Mouse (Mus musculus) lung, adult 18-20 months (tissue): ENCODE results near the gene Nup188.
A peak's percentile ranks its signal among the peaks of the same experiment; 100 is the strongest.

Source experiments
- DNase-seq, 2 experiments: peaks; one replicate each; pipeline ENCODE4 v3.0.0; 2022; ENCODE audit warnings: mixed read lengths in 2 of 2

Nup188 gene

DNA sequence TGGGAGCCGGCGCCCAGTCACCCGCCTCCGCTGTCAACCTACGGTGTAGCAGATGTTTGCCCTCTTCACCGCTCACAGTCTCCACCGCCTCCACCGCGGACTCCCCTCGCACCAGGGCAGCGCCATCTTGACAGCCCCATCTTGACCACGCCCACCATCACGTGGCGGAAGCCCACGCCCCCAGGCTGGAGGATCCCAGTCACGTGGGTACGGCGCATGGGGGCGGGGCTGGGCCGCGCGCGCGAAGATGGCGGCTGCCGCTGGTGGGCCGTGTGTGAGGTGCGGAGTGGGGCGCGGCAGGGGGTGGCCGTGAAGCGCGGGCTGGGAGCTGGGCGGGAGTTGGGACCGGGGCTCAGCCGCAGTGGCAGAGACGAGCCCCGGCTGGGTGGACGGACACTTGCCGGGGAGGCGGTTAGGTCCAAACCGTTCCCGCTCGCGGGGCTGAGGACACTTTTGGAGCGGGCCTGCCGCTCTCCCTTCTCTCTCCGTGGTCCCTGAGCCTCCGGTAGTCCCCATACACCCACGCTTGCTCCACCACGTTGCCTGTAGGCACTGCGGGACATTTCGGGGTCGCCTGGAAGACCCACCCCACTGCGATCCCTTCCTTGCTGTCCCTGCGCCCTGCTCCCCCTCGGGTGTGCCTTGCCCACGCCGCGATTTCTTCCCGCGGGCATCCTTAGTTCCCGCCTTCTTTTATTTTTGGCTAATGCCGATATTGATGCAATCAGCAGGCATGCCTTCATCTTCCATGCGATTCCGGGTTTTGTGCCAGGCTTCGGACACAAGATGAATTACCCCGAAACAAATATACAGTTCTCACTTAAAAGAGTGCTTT, at the start of gene Nup188, which contains the start of gene Dolk:
TSS of gene Nup188 (plus strand) at position 206 of the 835 bp plus-strand sequence.
TSS of gene Dolk (minus strand) at position 143 of the 835 bp plus-strand sequence.
- DNase-seq: peak; percentile 93 to 95

DNA sequence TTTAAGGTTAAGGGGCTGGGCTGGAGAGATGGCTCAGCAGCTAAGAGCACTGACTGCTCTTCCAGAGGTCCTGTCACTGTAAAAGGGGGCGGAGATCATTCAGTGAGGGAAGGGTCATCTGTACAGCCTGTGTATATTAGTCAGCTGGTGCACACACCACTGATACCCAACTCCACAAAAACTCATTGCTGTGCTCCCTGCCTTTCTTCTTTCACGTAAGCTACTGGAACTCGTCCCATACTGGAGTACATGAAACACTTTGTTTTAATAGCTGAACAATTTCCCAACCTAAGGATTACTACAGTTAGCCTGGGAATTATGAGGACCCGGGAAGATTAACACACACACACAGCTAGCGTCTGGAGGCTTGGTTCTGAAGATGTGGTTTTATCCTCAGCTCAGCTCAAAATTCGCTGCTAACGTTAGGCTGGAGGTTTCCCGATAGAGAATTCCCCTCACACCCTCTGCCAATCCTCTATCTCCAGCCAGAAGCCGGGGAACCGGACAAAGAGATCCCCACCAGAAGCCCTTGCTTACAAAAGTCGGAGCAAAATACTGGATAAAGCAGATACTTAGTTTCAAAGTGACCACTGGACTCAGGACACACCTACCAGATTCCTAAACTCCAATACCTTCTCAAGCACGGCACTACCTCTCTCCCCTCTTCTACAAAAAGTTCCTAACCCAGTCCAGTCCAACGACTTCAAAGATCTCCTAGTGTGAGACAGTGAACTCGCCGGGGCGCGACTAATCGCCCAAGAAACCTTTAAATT, 49.6 kb upstream of the Nup188 start:
- DNase-seq: no peak

- DNase-seq: peak; percentile 100
Observed at GRCm38 (mm10) chr2:30237199-30237880, 48.9 kb upstream of the Nup188 start, which contains the start of gene Lrrc8a. Gene Lrrc8a, plus strand, starts transcription at chr2:30237715.

DNA sequence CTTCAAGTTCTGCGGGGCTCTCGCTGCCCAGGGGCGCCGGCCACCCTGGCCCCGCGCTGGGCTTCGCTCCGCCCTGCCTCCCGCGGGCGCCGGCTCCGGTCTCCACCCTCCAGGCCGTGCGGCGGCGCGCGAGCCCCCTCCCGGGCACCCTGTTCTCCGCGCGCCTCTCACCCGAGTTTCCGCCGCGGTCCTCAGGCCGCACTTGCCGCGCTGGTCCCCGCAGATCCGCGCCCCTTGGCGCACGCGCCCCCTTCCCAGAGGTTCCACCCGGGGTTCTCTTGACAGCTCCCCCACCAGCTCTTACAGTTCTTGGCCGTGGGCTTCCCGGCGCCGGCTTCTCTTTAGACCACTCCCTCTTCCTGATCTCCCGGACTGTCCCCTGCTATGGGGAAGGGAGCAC, 48.3 kb upstream of the Nup188 start:
- DNase-seq: peak; percentile 73

GRCm38 (mm10) chr2:30238906-30239465, 47.2 kb upstream of the Nup188 start:
- no peak for DNase-seq

DNA sequence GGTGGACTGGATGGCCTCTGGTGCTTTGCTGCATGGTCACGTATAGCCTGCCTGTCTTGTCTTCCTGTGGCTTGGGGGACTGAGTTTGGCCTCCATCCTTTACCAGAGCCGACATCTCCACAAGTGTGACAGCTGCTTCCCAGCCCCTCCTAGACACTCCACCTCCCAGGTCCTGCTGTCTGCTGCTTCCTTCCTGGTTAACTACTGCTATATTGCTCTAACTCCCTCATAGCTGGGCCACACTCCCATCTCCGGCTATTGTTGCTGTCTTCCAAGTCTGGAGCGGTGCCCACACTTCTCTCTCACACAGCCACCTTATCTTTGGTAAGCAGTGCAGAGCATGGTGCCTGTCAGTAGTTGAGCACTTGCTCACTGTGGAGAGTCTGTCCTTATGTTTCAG, 46.4 kb upstream of the Nup188 start:
- DNase-seq: peak; percentile 71 to 81

- no peak for DNase-seq
Observed at GRCm38 (mm10) chr2:30240267-30240666, 45.9 kb upstream of the Nup188 start, which contains the start of gene Gm28035. Gene Gm28035, plus strand, starts transcription at chr2:30240567.

DNA sequence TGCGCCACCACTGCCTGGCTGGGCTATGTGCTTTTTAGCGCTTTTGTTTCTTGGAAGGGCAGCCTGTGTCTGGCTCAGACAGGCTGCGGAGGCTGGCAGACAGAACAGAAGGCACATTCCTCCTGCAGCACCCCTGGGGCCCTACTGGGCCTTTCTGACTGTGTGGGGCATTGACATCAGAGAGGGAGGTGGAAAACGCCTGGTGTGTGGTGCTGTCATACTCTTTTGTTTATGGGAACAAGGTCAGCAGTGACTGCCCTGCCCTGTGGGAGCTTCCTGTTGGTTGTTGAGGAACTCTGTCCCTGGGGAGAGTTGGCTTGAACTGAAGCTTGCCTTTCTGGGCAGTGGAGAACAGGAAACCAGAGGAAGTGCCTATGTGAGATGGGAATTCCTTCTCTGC, 43.7 kb upstream of the Nup188 start:
- peak; percentile 86 to 90 for DNase-seq

GRCm38 (mm10) chr2:30243391-30243790, 42.8 kb upstream of the Nup188 start:
- DNase-seq: no peak

DNA sequence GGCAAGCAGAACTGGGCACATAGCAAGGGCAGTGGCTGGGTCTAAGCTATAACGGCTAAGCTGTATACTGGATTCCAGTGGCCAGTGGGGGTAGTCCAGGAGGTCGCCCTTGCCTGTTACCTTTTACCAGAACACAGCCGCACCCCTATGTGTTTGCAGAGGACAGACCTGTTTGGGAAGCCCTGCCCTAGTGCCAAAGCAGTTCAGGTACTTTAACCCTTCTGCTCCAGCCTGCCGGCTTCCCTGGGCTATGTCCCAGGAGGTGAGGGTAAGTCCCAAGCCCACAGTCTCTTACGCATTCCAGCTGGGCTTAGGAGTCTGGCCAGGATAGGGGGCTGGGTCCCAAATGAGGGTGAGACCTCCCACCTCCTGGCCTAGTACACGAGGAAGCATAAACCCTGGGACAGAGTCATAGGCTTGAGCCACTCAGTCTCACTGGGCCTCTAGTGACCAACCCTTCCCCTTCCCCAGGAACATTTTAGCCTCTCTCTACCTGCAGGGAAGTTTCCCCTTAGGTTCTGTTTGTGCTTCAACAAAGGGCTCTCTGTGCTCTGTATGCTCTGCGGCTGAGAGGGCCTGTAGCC, 41.5 kb upstream of the Nup188 start:
- DNase-seq: peak in 1 of 2 experiments; percentile 36

DNA sequence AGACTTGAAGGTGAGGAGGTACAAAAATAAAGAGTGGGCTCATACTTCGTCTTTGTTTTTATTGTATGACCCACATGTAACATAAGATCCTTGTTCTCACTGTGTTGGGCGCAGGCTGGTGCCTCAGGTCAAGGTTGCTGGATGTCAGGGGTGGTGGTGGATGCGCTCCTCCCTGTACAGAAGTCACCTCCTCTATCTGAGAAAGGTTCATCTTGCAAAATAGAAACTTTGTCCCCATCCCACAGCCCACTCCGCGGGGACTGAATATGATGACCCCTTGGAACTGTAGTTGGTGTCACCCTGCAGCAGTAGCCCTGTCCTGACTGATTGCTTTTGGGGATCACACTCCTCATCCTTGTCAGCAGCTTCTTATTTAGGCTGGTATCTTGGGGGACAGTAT, 39.2 kb upstream of the Nup188 start:
- DNase-seq: no peak

GRCm38 (mm10) chr2:30247681-30248080, 38.5 kb upstream of the Nup188 start:
- no peak for DNase-seq

DNA sequence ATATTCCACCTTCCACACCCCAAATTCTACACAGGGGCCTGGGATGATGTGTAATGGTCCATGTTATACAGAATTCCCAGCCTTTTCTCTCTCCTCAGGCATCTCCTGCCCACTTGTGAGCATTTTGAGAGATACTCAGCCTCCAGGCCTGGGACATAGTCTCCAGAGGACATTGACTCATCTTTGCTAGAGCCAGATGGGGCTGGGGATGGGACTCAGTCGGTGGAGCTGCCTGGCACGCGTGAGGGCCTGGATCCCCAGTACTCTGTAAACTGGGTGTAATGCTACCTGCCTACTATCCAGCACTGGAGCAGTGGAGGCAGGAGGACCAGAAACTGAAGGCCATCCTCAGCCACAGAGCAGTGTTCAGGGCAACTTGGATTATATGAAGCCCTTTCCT, 37.0 kb upstream of the Nup188 start:
- DNase-seq: no peak

- DNase-seq: no peak
Observed at GRCm38 (mm10) chr2:30250166-30251128, 35.8 kb upstream of the Nup188 start.

GRCm38 (mm10) chr2:30251417-30252104, 34.6 kb upstream of the Nup188 start:
- DNase-seq: peak; percentile 68 to 71

DNA sequence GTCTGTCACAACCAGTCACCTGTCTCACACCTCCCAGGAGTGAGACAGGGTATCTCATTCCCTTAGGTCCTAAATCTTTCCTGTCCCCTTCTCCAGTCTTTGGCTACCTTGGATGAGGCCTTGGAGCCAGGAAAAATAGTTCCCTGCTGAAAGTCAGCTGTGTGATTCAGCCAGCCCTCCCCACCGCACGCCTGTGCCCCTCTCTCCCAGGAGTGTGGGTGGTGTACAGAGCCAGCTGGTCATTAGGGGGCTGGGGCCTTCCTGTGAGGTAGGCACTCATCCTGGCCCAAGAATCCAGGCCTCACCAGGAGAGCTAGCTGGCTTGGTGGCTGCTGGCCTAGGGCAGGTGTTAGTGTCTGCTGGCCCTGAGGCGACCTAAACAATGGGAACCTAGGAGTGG, 33.7 kb upstream of the Nup188 start:
- DNase-seq: no peak

- DNase-seq: no peak
Observed at GRCm38 (mm10) chr2:30253809-30254208, 32.4 kb upstream of the Nup188 start.

GRCm38 (mm10) chr2:30255631-30256395, 30.4 kb upstream of the Nup188 start:
- no peak for DNase-seq

GRCm38 (mm10) chr2:30256616-30257350, 29.4 kb upstream of the Nup188 start:
- no peak for DNase-seq
